Mouse (Mus musculus) myocyte (in vitro differentiated cells): Measurements from ENCODE around the gene Sh3rf3.

Experiments
- CEBPB ChIP-seq: IDR thresholded peaks from 2 replicates; pipeline ENCODE4 v1.6.1; 2011; ENCODE audit warnings: mild to moderate bottlenecking, moderate library complexity; ENCODE audit not compliant: poor library complexity, insufficient read depth, severe bottlenecking
- E2F4 ChIP-seq: IDR thresholded peaks from one replicate; pipeline ENCODE4 v1.6.1; 2011; ENCODE audit warnings: mild to moderate bottlenecking, control low read depth, moderate library complexity; ENCODE audit not compliant: insufficient read depth
- MAX ChIP-seq: IDR thresholded peaks from one replicate; pipeline ENCODE4 v1.6.1; 2011; ENCODE audit warnings: low read depth, mild to moderate bottlenecking, control low read depth
- MYOD1 ChIP-seq, 3 experiments: IDR thresholded peaks; one replicate each; pipeline ENCODE4 v1.6.1; 2011; ENCODE audit warnings: control low read depth in 2 of 3, low read depth in 2 of 3, mild to moderate bottlenecking in 2 of 3, moderate library complexity in 1 of 3; ENCODE audit not compliant: insufficient read length in 2 of 3, control insufficient read depth in 1 of 3
- MYOG ChIP-seq, 3 experiments: IDR thresholded peaks; one replicate each; pipeline ENCODE4 v1.6.1; 2011; ENCODE audit warnings: control low read depth in 2 of 3, low read depth in 2 of 3, mild to moderate bottlenecking in 2 of 3; ENCODE audit not compliant: insufficient read length in 2 of 3, control insufficient read depth in 1 of 3, insufficient read depth in 1 of 3
- POLR2A ChIP-seq: IDR thresholded peaks from one replicate; pipeline ENCODE4 v1.6.1; 2011; ENCODE audit warnings: low read depth, mild to moderate bottlenecking, control low read depth, moderate library complexity; ENCODE audit not compliant: insufficient read length
- POLR2AphosphoS2 ChIP-seq: IDR thresholded peaks from one replicate; pipeline ENCODE4 v1.6.1; 2011; ENCODE audit warnings: low read depth, control low read depth; ENCODE audit not compliant: insufficient read length
- REST ChIP-seq: IDR thresholded peaks from one replicate; pipeline ENCODE4 v1.6.1; 2011; ENCODE audit warnings: mild to moderate bottlenecking, control low read depth, moderate library complexity; ENCODE audit not compliant: insufficient read depth, insufficient read length
- SRF ChIP-seq: IDR thresholded peaks from one replicate; pipeline ENCODE4 v1.6.1; 2011; ENCODE audit warnings: low read depth; ENCODE audit not compliant: control insufficient read depth, insufficient read length
- TCF12 ChIP-seq: IDR thresholded peaks from one replicate; pipeline ENCODE4 v1.6.1; 2011; ENCODE audit warnings: mild to moderate bottlenecking, control low read depth; ENCODE audit not compliant: poor library complexity, insufficient read depth, severe bottlenecking
- TCF3 ChIP-seq: IDR thresholded peaks from one replicate; pipeline ENCODE4 v1.6.1; 2011; ENCODE audit warnings: low read depth, control low read depth; ENCODE audit not compliant: insufficient read length
- USF1 ChIP-seq: IDR thresholded peaks from one replicate; pipeline ENCODE4 v1.6.1; 2011; ENCODE audit warnings: low read depth, mild to moderate bottlenecking, control low read depth, moderate library complexity

DNA sequence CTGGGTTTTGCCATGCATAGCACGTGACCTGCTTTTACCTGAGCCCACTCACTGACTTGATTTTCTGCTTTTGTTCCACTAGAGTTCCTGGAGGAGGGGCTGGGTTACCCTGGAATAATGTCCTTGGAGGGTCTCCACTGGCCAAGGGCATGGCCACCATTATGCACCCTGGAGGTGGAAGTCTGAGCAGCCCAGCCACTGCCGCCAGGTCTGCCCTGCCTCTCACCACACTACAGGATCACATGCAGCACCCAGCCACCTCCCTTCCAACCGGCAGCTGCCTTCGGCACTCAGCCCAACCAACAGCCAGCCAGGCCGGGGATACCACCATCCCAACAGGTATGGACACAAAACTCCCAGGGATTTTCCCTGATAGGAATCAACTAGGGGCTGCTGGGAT, 273.4 kb downstream of the Sh3rf3 start:
- TF ChIP-seq POLR2A: no peak
- TF ChIP-seq USF1: no peak
- TF ChIP-seq MAX: no peak
- TF ChIP-seq CEBPB: no peak
- TF ChIP-seq POLR2AphosphoS2: no peak
- no peak for TF ChIP-seq TCF3
- TF ChIP-seq MYOG (IDR thresholded peaks at IDR 0.05; ENCODE audit: control insufficient read depth in 1 of 3, insufficient read depth in 1 of 3, insufficient read length in 2 of 3, low read depth in 2 of 3): no peak
- TF ChIP-seq REST: no peak
- TF ChIP-seq TCF12: no peak
- no peak for TF ChIP-seq MYOD1 (IDR thresholded peaks at IDR 0.05; ENCODE audit: control insufficient read depth in 1 of 3, insufficient read length in 2 of 3, low read depth in 2 of 3)
- no peak for TF ChIP-seq E2F4
- no peak for TF ChIP-seq SRF
